Mouse (Mus musculus): ENCODE measurements around the gene Ccl11. TPM values are rescaled to one million over a fixed set of nuclear protein-coding genes. Genes with fewer than 3 reads are reported as not detected.

Ccl11 gene
- polyA plus RNA-seq, 1 experiment, result 1.1 TPM

DNA sequence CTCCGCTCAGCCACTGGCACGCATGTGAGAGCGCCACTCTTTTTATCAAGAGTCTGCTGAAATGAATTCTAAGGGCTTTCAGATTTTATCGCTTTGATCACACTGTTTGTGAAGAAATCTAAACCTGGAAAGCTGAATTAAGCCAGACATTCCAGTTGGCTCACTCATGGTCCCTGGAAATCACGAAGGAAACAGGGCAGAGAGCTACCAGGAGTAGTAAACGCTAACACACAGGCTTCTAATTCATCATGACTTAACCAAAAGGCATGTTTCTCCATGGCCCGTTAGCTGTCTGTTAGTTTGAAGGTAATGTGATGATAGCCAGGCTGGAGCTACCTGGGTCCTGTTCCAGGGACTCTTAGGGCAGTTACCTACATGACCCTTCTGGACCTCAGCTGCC is 23.2 kb upstream of the Ccl11 start:
- H3K4me3 ChIP-seq (ENCODE audit: extremely low read depth, insufficient read depth, insufficient read length), result no peak overlapping the region
- no peak for DNase-seq (ENCODE audit: low read depth in 1 of 2, low spot score in 2 of 2)
- H3K4me1 ChIP-seq (ENCODE audit: control insufficient read depth, insufficient read depth, insufficient read length), result no peaks in the 10 kb centered on the region
- no peaks in the 10 kb centered on the region for H3K27me3 ChIP-seq (ENCODE audit: control insufficient read depth, insufficient read depth, low read length)
- H3K27ac ChIP-seq (ENCODE audit: insufficient read depth, low read length), result no peak overlapping the region
- H3K36me3 ChIP-seq (ENCODE audit: control insufficient read depth, insufficient read depth, low read length), result no peaks in the 10 kb centered on the region
- no peak for TF ChIP-seq POLR2A (IDR thresholded peaks at IDR 0.05; ENCODE audit: low read depth, low read length)
- TF ChIP-seq CTCF (IDR thresholded peaks at IDR 0.05; ENCODE audit: extremely low read depth, insufficient read depth, insufficient read length, insufficient replicate concordance), result no peak
- WGBS, result 88% methylated on average over 7 of the region's 7 CpGs

DNA sequence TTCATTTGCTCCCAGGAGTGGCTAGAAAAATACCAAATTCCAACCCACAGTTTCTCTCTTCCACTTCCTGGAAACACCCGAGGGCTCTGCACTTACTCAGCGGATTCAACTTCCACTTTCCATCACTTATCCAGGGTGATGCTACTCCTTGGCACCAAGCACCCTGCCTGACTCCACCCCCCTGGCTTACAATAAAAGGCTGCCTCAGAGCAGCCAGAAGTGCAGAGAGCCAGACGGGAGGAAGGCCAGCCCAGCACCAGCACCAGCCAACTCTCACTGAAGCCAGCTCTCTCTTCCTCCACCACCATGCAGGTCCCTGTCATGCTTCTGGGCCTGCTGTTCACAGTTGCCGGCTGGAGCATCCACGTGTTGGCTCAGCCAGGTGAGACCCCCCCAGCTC is 22.3 kb upstream of the Ccl11 start, which contains the start of gene Ccl2:
Gene Ccl2, plus strand, starts transcription at position 216 of the 400 bp plus-strand sequence.
- Histone ChIP-seq H3K27me3 (ENCODE audit: control insufficient read depth, insufficient read depth, low read length) (no peaks in the 10 kb centered on the region), H3K4me3 (ENCODE audit: extremely low read depth, insufficient read depth, insufficient read length) (no peak within 1 kb of the TSS), H3K4me1 (ENCODE audit: control insufficient read depth, insufficient read depth, insufficient read length) (no peaks in the 10 kb centered on the region), H3K36me3 (ENCODE audit: control insufficient read depth, insufficient read depth, low read length) (no peaks in the 10 kb centered on the region), H3K27ac (ENCODE audit: insufficient read depth, low read length) (no peak within 1 kb of the TSS)
- TF ChIP-seq POLR2A (IDR thresholded peaks at IDR 0.05; ENCODE audit: low read depth, low read length), result no peak
- TF ChIP-seq CTCF (IDR thresholded peaks at IDR 0.05; ENCODE audit: extremely low read depth, insufficient read depth, insufficient read length, insufficient replicate concordance), result no peak
- WGBS, result 26% methylated on average over 5 of the region's 5 CpGs
- DNase-seq (ENCODE audit: low read depth in 1 of 2, low spot score in 2 of 2), result no peak

DNA sequence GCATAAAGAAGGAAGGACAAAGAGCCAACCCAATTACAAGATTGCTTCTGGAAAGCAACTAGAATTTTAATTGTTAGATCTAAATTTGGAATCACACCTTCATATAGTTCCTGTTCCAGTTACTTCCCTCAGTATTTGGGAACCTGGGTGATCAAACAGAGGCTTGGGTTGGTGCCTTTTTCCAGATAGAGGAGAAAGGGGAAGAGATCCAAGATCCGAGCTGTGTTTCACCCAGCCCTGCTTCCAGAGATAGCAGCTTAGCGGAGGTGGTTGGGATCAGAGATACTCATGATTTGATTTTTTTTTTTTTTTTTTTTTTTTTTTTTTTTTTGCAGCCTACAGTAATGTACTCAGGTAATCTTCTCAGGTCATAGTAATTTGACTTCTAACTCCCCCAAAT is 21.8 kb upstream of the Ccl11 start:
- H3K4me3 ChIP-seq (ENCODE audit: extremely low read depth, insufficient read depth, insufficient read length), result no peak overlapping the region
- H3K4me1 ChIP-seq (ENCODE audit: control insufficient read depth, insufficient read depth, insufficient read length), result no peaks in the 10 kb centered on the region
- TF ChIP-seq CTCF (IDR thresholded peaks at IDR 0.05; ENCODE audit: extremely low read depth, insufficient read depth, insufficient read length, insufficient replicate concordance) (no peak), POLR2A (IDR thresholded peaks at IDR 0.05; ENCODE audit: low read depth, low read length) (no peak)
- H3K27ac ChIP-seq (ENCODE audit: insufficient read depth, low read length), result no peak overlapping the region
- no peaks in the 10 kb centered on the region for H3K36me3 ChIP-seq (ENCODE audit: control insufficient read depth, insufficient read depth, low read length)
- no peak for DNase-seq (ENCODE audit: low read depth in 1 of 2, low spot score in 2 of 2)
- 87% methylated on average over 2 of the region's 2 CpGs for WGBS
- no peaks in the 10 kb centered on the region for H3K27me3 ChIP-seq (ENCODE audit: control insufficient read depth, insufficient read depth, low read length)

DNA sequence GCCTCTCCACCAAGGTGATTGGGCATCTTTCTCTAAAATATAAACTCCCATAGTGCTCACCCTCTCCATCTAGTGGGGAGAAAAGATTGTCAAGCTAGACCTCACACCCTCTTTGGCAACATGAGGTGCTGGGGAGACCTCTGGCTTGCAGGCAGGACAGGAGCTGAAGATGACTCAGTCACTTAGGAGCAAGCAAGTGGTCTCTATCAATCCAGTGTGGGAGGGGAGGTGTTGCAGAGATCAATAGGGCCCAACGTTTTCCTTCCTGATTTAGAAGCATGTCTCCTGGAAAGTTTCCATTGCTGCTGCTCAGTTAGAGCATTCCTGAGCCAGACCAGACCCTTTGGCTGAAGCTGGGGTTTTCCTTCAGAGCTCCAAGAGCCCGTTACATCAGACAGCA is 19.1 kb upstream of the Ccl11 start, which contains the start of gene Gm17268:
Gene Gm17268, minus strand, starts transcription at position 28 of the 400 bp plus-strand sequence.
- 37% methylated on average over 2 of the region's 2 CpGs for WGBS
- Histone ChIP-seq H3K4me1 (ENCODE audit: control insufficient read depth, insufficient read depth, insufficient read length) (no peaks in the 10 kb centered on the region), H3K4me3 (ENCODE audit: extremely low read depth, insufficient read depth, insufficient read length) (no peak within 1 kb of the TSS), H3K36me3 (ENCODE audit: control insufficient read depth, insufficient read depth, low read length) (no peaks in the 10 kb centered on the region), H3K27me3 (ENCODE audit: control insufficient read depth, insufficient read depth, low read length) (no peaks in the 10 kb centered on the region), H3K27ac (ENCODE audit: insufficient read depth, low read length) (no peak within 1 kb of the TSS)
- no peak for DNase-seq (ENCODE audit: low read depth in 1 of 2, low spot score in 2 of 2)
- TF ChIP-seq POLR2A (IDR thresholded peaks at IDR 0.05; ENCODE audit: low read depth, low read length) (no peak), CTCF (IDR thresholded peaks at IDR 0.05; ENCODE audit: extremely low read depth, insufficient read depth, insufficient read length, insufficient replicate concordance) (no peak)

DNA sequence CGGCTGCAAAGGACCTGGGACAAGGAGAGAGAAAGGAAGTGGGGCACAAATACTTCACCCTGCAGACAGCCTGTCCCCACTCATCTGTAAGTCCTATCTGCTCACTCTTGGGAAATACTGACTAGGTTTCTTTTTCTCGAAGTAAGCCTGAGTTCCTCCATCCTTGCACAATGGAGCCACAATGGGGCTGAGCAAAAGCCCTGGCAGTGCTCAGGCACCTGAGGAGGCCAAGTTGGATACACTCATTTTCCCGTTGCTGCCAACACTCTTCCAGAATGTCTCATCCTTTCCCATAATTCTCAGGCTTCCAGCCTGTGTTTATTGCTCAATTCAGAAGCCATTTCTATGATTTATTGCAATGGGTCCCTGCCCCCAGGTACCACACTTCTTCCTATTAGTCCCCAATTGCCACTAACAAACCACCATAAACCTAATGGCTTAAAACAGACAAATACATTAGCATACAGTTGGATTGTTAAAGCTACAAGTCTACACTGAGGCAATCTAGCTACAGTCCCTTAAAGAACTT is 18.4 kb upstream of the Ccl11 start:
- 26% methylated on average over 3 of the region's 3 CpGs for WGBS
- Histone ChIP-seq H3K4me3 (ENCODE audit: extremely low read depth, insufficient read depth, insufficient read length) (no peak overlapping the region), H3K27me3 (ENCODE audit: control insufficient read depth, insufficient read depth, low read length) (no peaks in the 10 kb centered on the region), H3K36me3 (ENCODE audit: control insufficient read depth, insufficient read depth, low read length) (no peaks in the 10 kb centered on the region), H3K4me1 (ENCODE audit: control insufficient read depth, insufficient read depth, insufficient read length) (no peaks in the 10 kb centered on the region), H3K27ac (ENCODE audit: insufficient read depth, low read length) (no peak overlapping the region)
- DNase-seq (ENCODE audit: low read depth in 1 of 2, low spot score in 2 of 2), result no peak
- no peak for TF ChIP-seq CTCF (IDR thresholded peaks at IDR 0.05; ENCODE audit: extremely low read depth, insufficient read depth, insufficient read length, insufficient replicate concordance)
- no peak for TF ChIP-seq POLR2A (IDR thresholded peaks at IDR 0.05; ENCODE audit: low read depth, low read length)

DNA sequence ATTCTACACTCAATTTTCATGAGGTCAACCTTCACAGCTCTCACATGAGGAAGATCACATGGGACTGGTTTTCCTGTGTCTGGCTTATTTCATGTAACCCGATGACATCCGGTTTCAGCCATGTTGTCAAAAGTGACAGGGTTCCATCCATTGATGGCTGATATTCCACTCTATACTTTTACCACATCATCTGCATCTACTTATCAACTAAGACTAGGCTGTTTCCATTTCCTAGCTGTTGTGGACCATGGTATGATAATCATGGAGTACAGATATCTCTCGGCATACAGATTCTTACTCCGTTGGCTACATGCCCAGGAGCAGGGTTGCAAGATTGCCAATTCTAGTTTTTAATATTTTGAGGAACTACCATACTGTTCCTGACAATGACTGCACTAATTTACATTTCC is 15.9 kb upstream of the Ccl11 start:
- H3K27me3 ChIP-seq (ENCODE audit: control insufficient read depth, insufficient read depth, low read length), result no peaks in the 10 kb centered on the region
- no peak for TF ChIP-seq POLR2A (IDR thresholded peaks at IDR 0.05; ENCODE audit: low read depth, low read length)
- TF ChIP-seq CTCF (IDR thresholded peaks at IDR 0.05; ENCODE audit: extremely low read depth, insufficient read depth, insufficient read length, insufficient replicate concordance), result no peak
- WGBS, result 53% methylated on average over 4 of the region's 4 CpGs
- H3K36me3 ChIP-seq (ENCODE audit: control insufficient read depth, insufficient read depth, low read length), result no peaks in the 10 kb centered on the region
- no peak overlapping the region for H3K27ac ChIP-seq (ENCODE audit: insufficient read depth, low read length)
- H3K4me3 ChIP-seq (ENCODE audit: extremely low read depth, insufficient read depth, insufficient read length), result no peak overlapping the region
- no peak for DNase-seq (ENCODE audit: low read depth in 1 of 2, low spot score in 2 of 2)
- no peaks in the 10 kb centered on the region for H3K4me1 ChIP-seq (ENCODE audit: control insufficient read depth, insufficient read depth, insufficient read length)

DNA sequence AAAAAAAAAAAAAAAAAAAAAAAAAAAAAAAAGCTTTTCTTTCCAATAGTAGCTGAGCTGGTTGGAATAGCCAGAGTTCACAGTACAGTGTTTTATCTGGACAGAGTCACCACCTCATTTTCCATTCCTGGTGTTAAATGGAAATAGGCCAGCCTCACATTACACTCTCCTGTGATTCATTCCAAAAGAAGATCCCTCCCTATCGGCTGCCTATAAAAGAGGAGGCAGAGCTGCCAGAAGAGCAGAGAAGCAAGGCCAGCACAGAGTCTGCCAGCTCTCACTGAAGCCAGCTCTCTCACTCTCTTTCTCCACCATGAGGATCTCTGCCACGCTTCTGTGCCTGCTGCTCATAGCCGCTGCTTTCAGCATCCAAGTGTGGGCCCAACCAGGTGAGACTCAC is 12.2 kb upstream of the Ccl11 start, which contains the start of gene Ccl7:
Gene Ccl7, plus strand, starts transcription at position 242 of the 400 bp plus-strand sequence.
- TF ChIP-seq POLR2A (IDR thresholded peaks at IDR 0.05; ENCODE audit: low read depth, low read length), result no peak
- H3K36me3 ChIP-seq (ENCODE audit: control insufficient read depth, insufficient read depth, low read length), result no peaks in the 10 kb centered on the region
- no peak for DNase-seq (ENCODE audit: low read depth in 1 of 2, low spot score in 2 of 2)
- no peaks in the 10 kb centered on the region for H3K4me1 ChIP-seq (ENCODE audit: control insufficient read depth, insufficient read depth, insufficient read length)
- H3K27me3 ChIP-seq (ENCODE audit: control insufficient read depth, insufficient read depth, low read length), result no peaks in the 10 kb centered on the region
- 84% methylated on average over 3 of the region's 3 CpGs for whole genome bisulfite sequencing
- H3K27ac ChIP-seq (ENCODE audit: insufficient read depth, low read length), result no peak within 1 kb of the TSS
- H3K4me3 ChIP-seq (ENCODE audit: extremely low read depth, insufficient read depth, insufficient read length), result no peak within 1 kb of the TSS
